Mouse (Mus musculus): ENCODE measurements around the gene Bcar3. TPM values are rescaled to one million over a fixed set of nuclear protein-coding genes. Genes with fewer than 3 reads are reported as not detected.

Gene Bcar3
- total RNA-seq, 1 experiment from 2014 or later = 55.1 TPM

DNA sequence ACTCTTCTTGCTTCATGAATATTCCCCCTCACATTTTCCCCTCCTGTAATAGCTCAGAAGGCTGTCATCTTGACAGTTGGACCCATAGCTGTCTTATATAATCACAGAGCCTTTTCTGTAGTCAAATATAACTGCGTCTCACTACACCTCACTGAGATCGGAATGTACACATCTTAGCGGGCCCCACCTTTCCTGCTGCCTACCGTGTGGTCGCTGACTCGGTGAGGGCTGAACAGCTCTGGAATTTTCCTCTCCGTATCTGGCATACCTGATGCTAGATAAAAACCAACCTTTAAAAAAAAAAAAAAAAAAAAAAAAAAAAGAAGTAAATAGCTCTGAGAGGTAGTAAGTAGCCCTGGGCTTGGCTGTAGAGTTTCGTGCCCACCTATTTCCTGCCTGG lies 164.8 kb downstream of the Bcar3 start:
- no peak for DNase-seq

DNA sequence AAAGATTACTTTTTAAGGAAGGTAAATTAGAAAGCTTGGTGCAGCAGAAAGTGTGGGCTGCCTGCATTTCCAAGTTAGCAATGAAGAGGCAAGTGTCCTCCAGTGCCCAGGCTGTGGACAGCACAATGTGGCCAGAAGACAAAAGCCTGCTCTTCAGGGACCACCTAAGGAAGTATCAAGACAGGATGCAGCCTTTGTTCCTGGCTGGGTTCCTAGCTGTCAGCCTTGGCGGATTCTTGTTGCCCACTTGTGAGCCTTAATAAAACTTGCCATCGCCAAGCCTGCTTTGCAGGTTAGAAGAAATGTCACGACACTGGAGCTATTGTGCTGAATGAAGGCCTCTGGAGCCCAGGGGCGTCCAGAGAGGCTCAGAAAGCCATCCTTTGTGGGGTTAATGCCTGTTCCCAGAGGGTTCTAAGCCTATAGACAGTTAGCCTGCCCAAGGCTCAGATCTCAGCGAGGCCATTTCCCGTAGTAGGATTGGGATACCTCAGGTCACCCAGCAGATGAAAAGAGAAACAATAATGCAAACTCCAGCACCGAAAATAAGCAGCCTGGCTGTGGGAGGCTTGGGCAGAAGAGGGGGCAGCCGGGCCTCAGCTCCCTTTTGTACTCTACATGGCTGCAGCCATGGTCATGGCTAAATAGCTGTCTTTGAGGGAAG lies 167.0 kb downstream of the Bcar3 start:
- no peak for DNase-seq

DNA sequence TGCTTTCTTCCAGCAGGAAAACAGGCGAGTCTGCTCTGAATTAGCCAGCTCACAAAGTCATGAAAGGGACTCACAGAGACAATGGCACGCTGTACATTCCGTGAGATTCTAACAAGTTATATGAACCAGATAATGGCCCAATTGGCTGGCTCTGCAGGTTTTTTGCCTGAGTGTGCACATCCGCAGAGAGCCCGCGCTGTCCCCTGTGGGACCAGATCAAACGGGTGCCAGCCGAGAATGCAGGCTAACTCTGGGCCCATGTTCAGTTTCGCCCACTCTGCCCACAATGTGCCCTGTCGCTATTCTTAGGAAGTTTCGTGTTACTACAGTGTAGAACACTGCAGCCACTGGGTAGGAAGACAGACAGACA lies 167.6 kb downstream of the Bcar3 start:
- DNase-seq = no peak

DNA sequence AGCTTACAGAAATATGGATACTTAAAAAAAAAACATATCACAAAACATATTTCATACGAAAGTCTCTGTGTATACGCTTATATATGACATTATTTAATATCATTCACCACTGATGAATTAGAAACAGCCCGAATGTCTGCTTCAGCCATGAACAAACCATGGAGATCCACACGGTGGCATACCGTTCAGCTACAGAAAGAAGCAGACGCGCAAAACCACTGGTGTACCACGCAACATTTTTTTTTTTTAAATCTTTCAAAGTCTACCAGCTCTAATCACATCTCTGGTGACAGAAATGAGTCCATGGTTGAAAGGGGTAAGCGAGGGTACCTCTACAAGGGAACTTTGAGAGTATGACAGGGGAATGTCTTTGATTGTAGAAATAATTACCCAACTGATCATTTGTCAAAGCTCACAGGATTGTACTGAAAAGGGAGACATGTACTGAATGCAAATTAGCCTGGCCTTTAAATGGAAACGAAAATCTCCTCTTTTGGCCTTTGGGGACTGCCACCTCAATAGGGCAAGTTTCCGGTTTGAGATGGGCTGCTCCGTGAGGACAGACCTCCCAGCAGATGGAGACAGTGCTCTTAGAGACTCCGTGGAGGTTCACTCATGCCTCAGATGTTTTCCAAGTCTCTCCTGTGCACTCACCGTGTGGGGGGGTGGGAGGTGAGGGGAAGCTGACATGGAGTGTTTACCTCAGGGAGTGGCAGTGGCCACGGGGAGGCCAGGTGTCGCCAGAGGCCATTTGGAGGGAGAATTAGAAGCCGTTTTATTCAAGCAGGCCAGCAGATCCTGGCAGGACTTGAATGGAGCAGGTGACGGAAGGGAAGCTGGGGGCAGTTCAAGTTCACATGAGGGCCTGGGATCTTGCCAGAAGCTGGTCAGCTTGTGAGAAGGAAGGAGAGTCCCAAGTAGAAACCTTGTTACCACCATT lies 168.3 kb downstream of the Bcar3 start:
- peak; percentile 47 for DNase-seq

DNA sequence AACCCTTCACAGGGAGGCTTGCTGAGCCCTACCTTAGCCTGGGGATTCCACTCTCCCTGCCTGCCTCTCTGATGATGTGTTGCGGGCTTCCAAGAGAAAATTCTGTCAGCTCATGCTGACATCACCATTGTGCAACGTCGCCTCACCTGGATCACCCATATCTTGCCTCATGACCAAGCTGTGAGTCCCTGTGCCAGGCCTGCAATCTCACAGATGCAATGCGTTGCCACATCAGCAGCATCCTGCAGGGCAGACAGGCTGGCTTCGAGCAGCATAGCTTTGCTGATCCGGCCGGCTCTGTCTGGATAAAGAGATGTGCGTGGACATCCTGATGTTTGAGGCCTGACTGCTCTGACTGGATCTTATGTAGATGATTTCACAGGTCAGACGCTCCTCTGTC lies 169.2 kb downstream of the Bcar3 start:
- no peak for DNase-seq

DNA sequence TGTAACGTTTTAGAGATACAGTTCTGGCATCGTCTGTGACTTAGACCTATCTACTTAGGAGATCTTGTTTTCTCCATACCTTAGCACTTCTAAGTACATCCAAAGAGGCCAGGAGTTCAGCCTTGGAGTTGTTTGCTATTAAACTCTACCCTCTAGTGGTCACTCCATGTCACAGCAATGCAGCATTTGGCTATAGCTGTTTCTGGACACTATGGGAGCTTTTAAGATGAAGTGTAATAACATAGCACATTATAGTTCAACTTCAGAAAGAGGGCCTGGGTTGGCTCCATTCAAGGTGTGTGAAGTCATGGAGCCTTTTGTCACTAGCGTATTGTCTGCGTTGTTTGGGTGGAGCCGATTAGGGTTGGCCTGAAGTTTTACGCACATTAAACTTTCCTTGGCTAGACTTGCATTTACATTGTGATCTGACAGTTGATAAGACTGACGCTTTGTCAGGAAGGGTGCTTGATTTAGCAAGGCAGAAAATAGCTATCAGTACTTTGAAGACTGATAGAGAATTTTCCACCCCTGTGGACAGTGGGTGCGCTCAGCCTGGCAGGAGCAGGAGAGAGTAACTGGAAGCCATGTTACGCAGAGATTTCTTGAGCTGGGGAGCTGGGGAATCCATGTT lies 172.3 kb downstream of the Bcar3 start:
- DNase-seq = no peak

DNA sequence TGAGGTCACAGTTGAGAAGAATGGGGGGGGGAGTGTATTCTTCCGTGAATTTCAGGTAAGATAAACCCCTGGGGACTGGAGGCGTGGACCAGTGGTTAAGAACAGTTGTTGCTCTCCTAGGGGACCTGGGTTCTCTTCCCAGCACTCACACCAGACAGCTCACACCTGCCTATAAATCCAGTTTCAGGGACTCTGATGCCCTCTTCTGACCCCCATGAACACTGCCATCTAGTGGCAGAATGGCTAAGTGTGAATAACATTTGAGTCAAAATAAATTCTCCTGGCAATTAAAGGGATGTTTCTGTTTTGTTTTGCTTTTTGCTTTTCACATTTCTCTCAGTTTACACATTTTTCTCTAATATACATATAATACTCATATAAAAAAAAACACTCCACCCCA lies 174.0 kb downstream of the Bcar3 start:
- no peak for DNase-seq

DNA sequence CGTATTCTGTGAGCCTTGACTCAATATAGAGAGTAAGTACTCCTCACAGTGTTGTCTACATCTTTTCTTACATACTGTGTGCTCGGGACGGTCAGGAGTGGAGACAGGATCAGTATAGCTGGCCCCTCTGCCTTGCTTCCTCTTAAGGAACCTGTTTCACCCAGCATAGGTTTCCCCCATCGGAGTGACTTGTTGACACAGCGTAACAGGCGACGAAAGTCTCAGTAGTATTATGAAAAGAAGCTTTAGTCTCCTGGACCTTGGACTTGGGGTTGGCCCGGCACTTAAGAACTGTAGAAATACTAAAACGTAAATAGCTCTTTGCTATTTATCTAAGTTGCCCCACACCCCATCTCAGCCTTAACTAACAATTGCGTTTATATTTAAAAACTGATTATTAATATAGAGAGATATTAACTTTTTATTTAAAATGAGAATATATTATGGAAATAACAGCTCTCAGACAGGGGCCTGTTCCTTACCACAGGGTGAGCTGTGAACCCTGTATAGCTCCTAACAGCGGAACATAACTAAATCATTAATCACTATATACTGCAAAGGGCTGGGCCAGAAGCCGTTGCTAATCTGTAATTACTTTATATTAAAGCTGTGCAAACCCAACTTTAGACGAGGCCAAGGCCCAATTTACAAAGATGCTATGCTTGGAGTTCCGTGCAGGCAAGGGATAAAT lies 176.5 kb downstream of the Bcar3 start:
- DNase-seq = no peak

DNA sequence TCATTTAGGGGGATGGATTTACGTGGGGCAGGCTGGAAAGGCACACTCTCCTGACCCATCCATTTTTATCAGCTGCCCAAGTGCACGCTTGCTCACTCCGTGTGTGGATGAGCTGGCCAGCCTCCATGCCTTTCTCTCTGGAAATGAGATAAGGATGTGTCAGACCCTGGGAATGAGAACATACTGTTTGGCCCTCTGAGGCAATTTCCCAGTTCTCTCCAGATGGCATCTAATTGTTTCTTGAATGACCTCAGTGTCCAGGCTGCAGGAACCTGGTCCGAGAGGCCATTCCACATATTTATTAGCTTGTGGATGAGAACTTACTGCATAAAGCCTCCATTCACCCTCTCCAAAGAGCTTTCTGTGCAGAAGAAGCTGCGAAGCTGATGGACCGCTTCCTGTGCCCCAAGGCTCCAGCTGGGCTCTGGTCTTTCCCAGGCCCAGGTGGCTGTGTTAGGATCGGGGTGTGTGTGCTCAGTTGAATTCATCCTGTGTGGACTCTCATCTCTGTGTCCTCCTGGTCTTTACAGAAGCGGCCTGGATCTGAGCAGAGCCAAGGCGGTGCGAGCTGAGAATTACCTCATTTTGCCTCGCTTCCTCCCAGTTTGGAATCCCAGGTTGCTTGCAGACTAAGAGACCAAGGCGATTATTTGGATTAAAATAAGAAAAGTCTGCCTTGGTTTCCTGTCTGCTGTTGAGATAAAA lies 177.2 kb downstream of the Bcar3 start:
- DNase-seq = peak; percentile 58

DNA sequence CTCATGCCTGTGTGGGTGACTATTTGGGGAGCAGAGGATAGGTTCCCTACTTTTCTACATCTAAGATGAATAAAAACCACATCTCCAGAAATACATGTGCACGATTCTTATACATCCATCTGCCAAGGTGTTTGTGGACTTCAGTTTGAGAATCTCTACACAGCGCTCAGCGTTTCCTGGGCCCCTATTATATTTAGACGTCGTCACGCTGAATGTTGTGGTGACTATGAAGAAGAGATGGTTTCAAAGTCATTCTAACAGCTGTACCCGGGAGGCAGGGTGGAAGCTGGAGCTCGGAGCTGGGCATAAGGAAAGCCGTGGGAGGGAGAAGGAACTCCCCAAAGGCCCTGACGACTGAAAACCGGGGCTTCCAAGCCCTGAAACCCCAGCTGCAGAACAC lies 178.5 kb downstream of the Bcar3 start:
- no peak for DNase-seq

DNA sequence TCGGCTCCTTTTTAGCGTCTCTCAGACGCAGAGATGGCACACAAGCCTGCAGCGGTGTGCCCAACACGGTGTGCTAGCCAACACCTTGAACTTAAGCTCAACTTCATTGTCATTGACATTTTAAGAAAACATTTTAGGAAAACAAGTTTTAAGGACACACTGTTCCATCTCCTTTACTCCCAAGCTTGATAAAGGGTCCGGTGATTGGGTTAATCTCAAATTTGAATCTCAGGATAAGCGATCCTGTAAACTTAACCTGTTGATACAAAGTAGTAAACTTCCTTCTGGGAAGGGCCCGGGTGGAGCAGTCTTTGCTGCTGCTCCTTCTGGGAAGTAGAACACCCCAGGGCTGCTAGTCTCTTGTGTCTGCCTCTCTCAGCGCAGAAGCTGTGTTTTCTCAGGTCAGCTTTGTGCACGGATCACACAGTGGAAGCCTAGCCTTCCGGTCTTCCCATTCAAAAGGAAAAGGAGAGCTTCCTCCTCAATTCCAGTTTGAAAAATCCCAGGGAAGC lies 179.6 kb downstream of the Bcar3 start:
- no peak for DNase-seq

DNA sequence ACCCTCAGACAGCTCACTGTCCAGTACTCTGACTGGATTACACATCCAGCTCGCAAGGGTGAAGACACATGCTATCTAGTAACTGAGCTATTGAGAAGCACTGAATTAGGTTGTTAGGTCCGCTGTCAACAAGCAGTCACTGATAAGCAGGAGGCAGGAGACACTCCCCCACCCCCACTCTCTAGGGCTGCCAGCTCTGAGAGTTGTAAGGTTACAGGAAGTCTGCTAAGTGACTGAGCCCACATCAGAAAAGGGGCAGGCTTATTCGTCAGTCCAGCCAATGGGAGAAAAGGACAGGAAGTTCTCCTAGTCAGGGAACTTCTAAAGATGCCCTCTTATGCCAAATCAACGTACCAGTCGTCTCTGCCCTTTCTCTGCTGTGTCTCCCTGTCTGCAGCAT lies 180.1 kb downstream of the Bcar3 start:
- peak; percentile 71 for DNase-seq

DNA sequence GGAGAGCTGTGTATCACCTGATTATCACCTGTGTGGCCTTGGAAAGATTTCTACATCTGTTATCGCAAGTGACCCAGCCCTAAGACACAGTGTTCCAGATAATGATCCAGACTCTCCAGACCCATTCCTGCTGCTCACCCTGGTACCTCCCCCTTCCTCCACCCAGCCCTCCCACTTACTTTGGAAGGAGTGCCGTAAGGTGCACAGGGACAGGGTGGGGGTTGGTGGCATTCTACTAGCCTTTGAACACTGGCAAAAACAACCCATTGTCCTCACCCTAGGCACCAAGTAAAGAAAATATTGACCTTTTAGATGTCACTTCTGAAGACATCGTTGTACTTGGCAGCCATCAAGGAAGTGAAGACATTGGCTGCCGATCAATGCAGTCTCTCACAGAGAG lies 180.9 kb downstream of the Bcar3 start:
- DNase-seq = no peak

DNA sequence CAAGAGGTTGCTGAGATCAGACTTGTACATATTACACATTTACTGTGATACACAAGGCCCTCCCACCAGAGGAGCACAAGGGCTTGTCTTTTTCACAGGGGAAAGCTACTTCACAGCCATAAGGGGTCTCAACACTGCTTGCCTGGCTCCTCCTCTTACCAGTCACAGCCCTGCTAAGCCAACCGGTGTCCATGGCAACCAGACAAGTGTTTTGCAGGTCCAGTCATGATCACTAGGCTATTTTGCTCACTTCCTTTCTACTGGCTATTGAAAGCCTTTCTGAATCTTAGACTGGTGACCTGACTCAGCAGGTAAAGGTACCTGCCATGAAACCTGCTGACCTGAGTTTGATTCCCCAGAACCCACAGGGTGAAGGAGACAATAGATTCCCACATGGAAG lies 181.8 kb downstream of the Bcar3 start:
- no peak for DNase-seq

DNA sequence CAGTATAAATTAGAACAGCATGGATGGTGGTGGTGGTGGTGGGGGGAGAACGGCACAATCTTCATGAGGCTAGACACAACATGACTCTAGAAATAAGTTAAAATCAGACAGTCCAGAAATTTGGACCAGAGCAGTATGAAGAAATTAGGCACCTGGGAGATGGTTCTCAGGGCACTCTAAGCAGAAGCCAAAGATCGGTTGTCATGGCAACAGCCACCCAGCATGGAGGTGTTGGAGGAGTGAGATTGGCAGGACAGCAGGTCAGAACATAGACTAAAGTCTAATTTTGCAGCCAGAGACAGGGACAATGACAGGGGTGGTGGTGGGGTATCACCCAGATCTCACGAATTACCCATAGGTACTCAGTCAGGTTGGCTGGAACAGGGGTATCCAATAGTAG lies 182.7 kb downstream of the Bcar3 start:
- no peak for DNase-seq

DNA sequence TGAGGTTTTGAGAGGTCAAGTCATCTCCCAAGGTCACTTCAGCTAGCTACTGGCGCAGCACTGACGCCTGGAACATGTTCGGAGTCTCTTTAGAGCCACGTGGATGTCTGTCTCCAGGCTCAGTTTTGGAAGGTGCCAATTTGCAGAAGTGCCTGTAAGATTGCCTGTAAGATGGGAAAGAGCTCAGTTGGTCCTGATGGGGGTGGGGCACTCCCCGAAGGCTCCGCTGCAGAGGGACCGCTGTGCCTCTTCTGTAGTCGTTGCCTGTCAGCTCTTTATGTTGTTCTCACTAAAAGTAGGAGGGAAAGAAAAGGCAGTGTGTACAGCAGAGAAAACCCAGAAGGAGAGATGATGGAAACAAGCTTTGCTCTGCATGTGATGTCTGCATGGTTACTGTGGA lies 183.6 kb downstream of the Bcar3 start:
- DNase-seq = no peak

DNA sequence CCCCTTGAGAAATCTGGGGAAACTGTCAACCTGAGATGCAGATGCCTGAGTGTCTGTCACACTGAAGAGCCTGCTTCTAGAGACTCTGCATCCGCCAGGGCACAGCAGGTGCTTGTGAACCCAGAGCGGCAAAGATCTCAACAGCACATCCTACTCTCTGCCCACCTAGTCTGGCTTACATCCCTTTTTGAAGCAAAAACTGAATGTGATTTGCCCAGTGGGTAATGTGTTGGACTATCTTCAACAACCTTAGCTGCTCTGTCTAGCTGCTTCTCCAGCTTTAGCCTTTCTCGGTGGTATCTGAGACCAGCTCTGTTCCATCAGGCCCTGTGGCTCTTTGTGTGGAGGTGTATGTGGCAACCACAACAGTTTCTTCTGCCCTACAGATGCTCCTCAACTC lies 184.8 kb downstream of the Bcar3 start:
- no peak for DNase-seq

DNA sequence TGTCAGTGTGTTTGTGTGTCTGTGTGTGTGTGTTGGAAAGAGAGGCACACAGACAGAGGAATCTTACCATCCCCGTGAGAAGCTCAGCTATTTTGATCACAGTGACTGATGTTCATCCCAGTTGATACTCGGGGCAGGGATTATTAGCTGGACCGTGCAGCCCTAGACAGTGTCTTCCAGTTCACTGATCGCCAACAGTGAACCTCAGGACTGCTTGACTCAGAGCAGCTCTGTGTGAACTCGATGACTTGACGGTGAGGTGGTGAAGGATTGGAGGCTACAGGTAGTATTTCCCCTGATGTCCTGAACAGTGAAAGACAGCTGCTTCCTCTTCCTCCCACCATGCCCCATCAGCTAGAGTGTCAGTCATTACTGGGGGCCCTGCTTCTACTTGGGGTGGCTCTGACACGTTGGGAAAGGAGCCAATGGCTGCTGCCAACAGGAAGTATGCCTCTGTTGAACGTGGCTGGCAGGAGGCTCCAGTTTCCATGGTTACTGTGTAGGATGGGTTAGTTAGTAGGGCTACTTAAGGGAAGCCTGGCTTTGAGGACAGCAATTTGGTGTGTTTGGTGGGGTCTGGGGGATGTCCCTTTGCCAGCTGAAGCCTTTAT lies 186.2 kb downstream of the Bcar3 start:
- DNase-seq = no peak

DNA sequence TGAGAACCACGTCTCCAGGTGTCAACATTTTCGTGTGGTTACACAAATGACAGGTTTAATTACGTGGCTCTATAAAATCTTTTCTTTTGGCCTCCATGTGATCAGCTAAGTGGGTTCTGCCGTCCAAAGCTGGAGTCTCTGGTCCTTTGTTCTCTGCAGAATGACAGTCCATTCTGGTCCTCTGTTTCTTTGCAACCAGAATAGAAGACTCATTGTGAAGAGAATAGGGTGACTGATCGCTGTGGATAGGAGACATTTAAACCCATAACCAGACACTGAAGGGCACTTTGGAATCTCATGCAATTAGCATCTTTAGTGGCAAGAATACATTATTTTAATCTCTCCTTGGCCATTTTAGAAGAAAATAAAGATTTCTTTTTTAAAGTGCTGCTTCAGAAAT lies 187.1 kb downstream of the Bcar3 start:
- DNase-seq = no peak

DNA sequence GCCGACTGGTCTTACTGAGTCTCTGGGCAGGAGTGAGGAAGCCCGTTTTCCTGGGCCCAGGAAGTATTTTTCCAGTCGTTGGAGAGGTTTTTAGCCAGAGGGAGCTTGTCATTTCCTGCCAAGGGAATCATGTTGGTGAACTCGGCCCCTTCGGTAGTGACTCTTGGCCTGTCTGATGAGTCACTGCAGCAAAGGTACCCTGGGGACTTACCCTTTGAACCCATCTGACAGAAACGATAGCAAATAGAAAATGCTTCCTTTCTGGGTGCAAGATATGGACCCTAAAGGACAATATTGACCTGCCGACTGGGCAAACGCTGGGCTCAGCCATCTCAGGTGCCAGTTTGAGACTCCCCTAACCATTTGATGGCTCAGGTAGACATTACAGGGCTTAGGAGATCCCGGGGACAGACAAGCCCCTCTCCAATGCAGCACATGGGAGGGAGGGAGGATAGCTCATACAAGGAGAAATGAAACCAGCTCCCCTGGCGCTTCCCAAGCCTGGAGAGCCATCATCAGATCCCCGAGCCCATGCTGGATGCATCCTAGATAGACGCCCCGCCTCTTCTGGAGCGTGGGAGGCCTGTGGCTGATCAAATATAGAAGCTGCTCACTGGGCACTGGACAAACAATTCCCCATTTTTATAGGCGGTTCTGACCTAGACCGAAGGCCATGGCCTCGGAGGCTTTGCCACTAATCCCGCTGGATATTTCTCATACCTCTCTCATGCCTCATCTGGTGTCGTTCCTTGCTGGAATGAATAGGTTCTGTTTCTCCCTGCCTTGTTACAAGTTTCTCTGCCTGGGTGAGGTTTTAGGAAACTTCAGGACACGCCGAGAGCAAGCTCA lies 188.2 kb downstream of the Bcar3 start:
- DNase-seq = peak; percentile 46

Measured in adrenal gland, postnatal 25 days (tissue).